Mouse (Mus musculus): ENCODE results near the gene Elovl7. TPM values are rescaled to one million over a fixed set of nuclear protein-coding genes. Genes with fewer than 3 reads are reported as not detected.

Elovl7 gene
- total RNA-seq, 1 experiment: 1.4 TPM

- H3K9me3 ChIP-seq (ENCODE audit: control insufficient read depth, insufficient read depth, low read depth, low read length): no peaks in the 10 kb centered on the region
- H3K27ac ChIP-seq (ENCODE audit: insufficient read depth, low read depth, low read length, poor library complexity, severe bottlenecking): no peak overlapping the region
- no peaks in the 10 kb centered on the region; a peak in 1 of 4 replicates for H3K4me1 ChIP-seq (ENCODE audit: control insufficient read depth in 2 of 2, insufficient read depth in 2 of 2, low read length in 2 of 2, poor library complexity in 1 of 2)
- no peak overlapping the region for H3K9ac ChIP-seq (ENCODE audit: insufficient read depth, low read depth, low read length, poor library complexity, severe bottlenecking)
- no peaks in the 10 kb centered on the region for H3K36me3 ChIP-seq (ENCODE audit: control insufficient read depth, insufficient read depth, low read length, poor library complexity, severe bottlenecking)
- DNase-seq (ENCODE audit: low read depth, low spot score): no peak
- in situ Hi-C loops (cut with MboI; ENCODE audit: low sequenced_read_pairs in 2 of 2, unreplicated experiment in 2 of 2): no loop called here
- no peak overlapping the region for H3K4me3 ChIP-seq (ENCODE audit: insufficient read depth in 1 of 2, low read depth in 1 of 2, low read length in 2 of 2, poor library complexity in 1 of 2, severe bottlenecking in 1 of 2)
- TF ChIP-seq HCFC1 (IDR thresholded peaks at IDR 0.05; ENCODE audit: borderline replicate concordance, insufficient read depth, low read length): no peak
Measured at GRCm38 (mm10) chr13:108272332-108272731, 58.1 kb downstream of the Elovl7 start.

GRCm38 (mm10) chr13:108273034-108273433, 58.8 kb downstream of the Elovl7 start:
- Histone ChIP-seq H3K27ac (ENCODE audit: insufficient read depth, low read depth, low read length, poor library complexity, severe bottlenecking) (no peak overlapping the region), H3K9ac (ENCODE audit: insufficient read depth, low read depth, low read length, poor library complexity, severe bottlenecking) (no peak overlapping the region)
- DNase-seq (ENCODE audit: low read depth, low spot score): no peak

GRCm38 (mm10) chr13:108273456-108273855, 59.3 kb downstream of the Elovl7 start:
- Histone ChIP-seq H3K9ac (ENCODE audit: insufficient read depth, low read depth, low read length, poor library complexity, severe bottlenecking) (no peak overlapping the region), H3K4me1 (ENCODE audit: control insufficient read depth in 2 of 2, insufficient read depth in 2 of 2, low read length in 2 of 2, poor library complexity in 1 of 2) (no peaks in the 10 kb centered on the region; a peak in 1 of 4 replicates), H3K4me3 (ENCODE audit: insufficient read depth in 1 of 2, low read depth in 1 of 2, low read length in 2 of 2, poor library complexity in 1 of 2, severe bottlenecking in 1 of 2) (no peak overlapping the region), H3K9me3 (ENCODE audit: control insufficient read depth, insufficient read depth, low read depth, low read length) (no peaks in the 10 kb centered on the region), H3K27ac (ENCODE audit: insufficient read depth, low read depth, low read length, poor library complexity, severe bottlenecking) (no peak overlapping the region), H3K36me3 (ENCODE audit: control insufficient read depth, insufficient read depth, low read length, poor library complexity, severe bottlenecking) (no peaks in the 10 kb centered on the region)
- no peak for DNase-seq (ENCODE audit: low read depth, low spot score)
- TF ChIP-seq ZNF384 (IDR thresholded peaks at IDR 0.05; ENCODE audit: low read depth, low read length): no peak
- no peak for TF ChIP-seq CHD2 (IDR thresholded peaks at IDR 0.05; ENCODE audit: low read depth, low read length)
- no peak for TF ChIP-seq MAFK (IDR thresholded peaks at IDR 0.05; ENCODE audit: insufficient read depth, low read depth, low read length)
- TF ChIP-seq HCFC1 (IDR thresholded peaks at IDR 0.05; ENCODE audit: borderline replicate concordance, insufficient read depth, low read length): no peak
- no peak for TF ChIP-seq ZC3H11A (IDR thresholded peaks at IDR 0.05; ENCODE audit: borderline replicate concordance, low read depth, low read length)
- in situ Hi-C loops (cut with MboI; ENCODE audit: low sequenced_read_pairs in 2 of 2, unreplicated experiment in 2 of 2): no loop called here

More at GRCm38 (mm10) chr13:108273034-108273433, 58.8 kb downstream of the Elovl7 start:
- no peak overlapping the region for H3K4me3 ChIP-seq (ENCODE audit: insufficient read depth in 1 of 2, low read depth in 1 of 2, low read length in 2 of 2, poor library complexity in 1 of 2, severe bottlenecking in 1 of 2)
- H3K4me1 ChIP-seq (ENCODE audit: control insufficient read depth in 2 of 2, insufficient read depth in 2 of 2, low read length in 2 of 2, poor library complexity in 1 of 2): no peaks in the 10 kb centered on the region; a peak in 1 of 4 replicates
- in situ Hi-C loops (cut with MboI; ENCODE audit: low sequenced_read_pairs in 2 of 2, unreplicated experiment in 2 of 2): no loop called here
- no peaks in the 10 kb centered on the region for H3K36me3 ChIP-seq (ENCODE audit: control insufficient read depth, insufficient read depth, low read length, poor library complexity, severe bottlenecking)
- TF ChIP-seq ZNF384 (IDR thresholded peaks at IDR 0.05; ENCODE audit: low read depth, low read length): no peak
- TF ChIP-seq MAFK (IDR thresholded peaks at IDR 0.05; ENCODE audit: insufficient read depth, low read depth, low read length): no peak
- no peak for TF ChIP-seq CHD2 (IDR thresholded peaks at IDR 0.05; ENCODE audit: low read depth, low read length)
- TF ChIP-seq HCFC1 (IDR thresholded peaks at IDR 0.05; ENCODE audit: borderline replicate concordance, insufficient read depth, low read length): no peak
- TF ChIP-seq ZC3H11A (IDR thresholded peaks at IDR 0.05; ENCODE audit: borderline replicate concordance, low read depth, low read length): no peak
- H3K9me3 ChIP-seq (ENCODE audit: control insufficient read depth, insufficient read depth, low read depth, low read length): no peaks in the 10 kb centered on the region

GRCm38 (mm10) chr13:108276561-108276960, 62.4 kb downstream of the Elovl7 start:
- Histone ChIP-seq H3K4me3 (ENCODE audit: insufficient read depth in 1 of 2, low read depth in 1 of 2, low read length in 2 of 2, poor library complexity in 1 of 2, severe bottlenecking in 1 of 2) (no peak overlapping the region), H3K36me3 (ENCODE audit: control insufficient read depth, insufficient read depth, low read length, poor library complexity, severe bottlenecking) (no peaks in the 10 kb centered on the region), H3K9ac (ENCODE audit: insufficient read depth, low read depth, low read length, poor library complexity, severe bottlenecking) (no peak overlapping the region), H3K4me1 (ENCODE audit: control insufficient read depth in 2 of 2, insufficient read depth in 2 of 2, low read length in 2 of 2, poor library complexity in 1 of 2) (peaks cover 0 to 2% of the 10 kb centered on the region in 2 experiments; a peak in 2 of 4 replicates), H3K27ac (ENCODE audit: insufficient read depth, low read depth, low read length, poor library complexity, severe bottlenecking) (no peak overlapping the region), H3K9me3 (ENCODE audit: control insufficient read depth, insufficient read depth, low read depth, low read length) (no peaks in the 10 kb centered on the region)
- TF ChIP-seq ZNF384 (IDR thresholded peaks at IDR 0.05; ENCODE audit: low read depth, low read length): no peak
- no peak for TF ChIP-seq HCFC1 (IDR thresholded peaks at IDR 0.05; ENCODE audit: borderline replicate concordance, insufficient read depth, low read length)
- no peak for TF ChIP-seq CHD2 (IDR thresholded peaks at IDR 0.05; ENCODE audit: low read depth, low read length)
- no peak for TF ChIP-seq MAFK (IDR thresholded peaks at IDR 0.05; ENCODE audit: insufficient read depth, low read depth, low read length)
- no peak for TF ChIP-seq ZC3H11A (IDR thresholded peaks at IDR 0.05; ENCODE audit: borderline replicate concordance, low read depth, low read length)
- no peak for DNase-seq (ENCODE audit: low read depth, low spot score)
- in situ Hi-C loops (cut with MboI; ENCODE audit: low sequenced_read_pairs in 2 of 2, unreplicated experiment in 2 of 2): no loop called here

GRCm38 (mm10) chr13:108277320-108277719, 63.1 kb downstream of the Elovl7 start:
- in situ Hi-C loops (cut with MboI; ENCODE audit: low sequenced_read_pairs in 2 of 2, unreplicated experiment in 2 of 2): no loop called here
- peaks cover 0 to 2% of the 10 kb centered on the region in 2 experiments; a peak in 2 of 4 replicates for H3K4me1 ChIP-seq (ENCODE audit: control insufficient read depth in 2 of 2, insufficient read depth in 2 of 2, low read length in 2 of 2, poor library complexity in 1 of 2)
- H3K9me3 ChIP-seq (ENCODE audit: control insufficient read depth, insufficient read depth, low read depth, low read length): no peaks in the 10 kb centered on the region
- no peak overlapping the region for H3K27ac ChIP-seq (ENCODE audit: insufficient read depth, low read depth, low read length, poor library complexity, severe bottlenecking)
- H3K9ac ChIP-seq (ENCODE audit: insufficient read depth, low read depth, low read length, poor library complexity, severe bottlenecking): no peak overlapping the region
- H3K4me3 ChIP-seq (ENCODE audit: insufficient read depth in 1 of 2, low read depth in 1 of 2, low read length in 2 of 2, poor library complexity in 1 of 2, severe bottlenecking in 1 of 2): no peak overlapping the region
- no peak for TF ChIP-seq MAFK (IDR thresholded peaks at IDR 0.05; ENCODE audit: insufficient read depth, low read depth, low read length)
- no peak for TF ChIP-seq ZC3H11A (IDR thresholded peaks at IDR 0.05; ENCODE audit: borderline replicate concordance, low read depth, low read length)
- TF ChIP-seq CHD2 (IDR thresholded peaks at IDR 0.05; ENCODE audit: low read depth, low read length): no peak
- no peak for TF ChIP-seq ZNF384 (IDR thresholded peaks at IDR 0.05; ENCODE audit: low read depth, low read length)
- no peak for TF ChIP-seq HCFC1 (IDR thresholded peaks at IDR 0.05; ENCODE audit: borderline replicate concordance, insufficient read depth, low read length)
- no peak for DNase-seq (ENCODE audit: low read depth, low spot score)
- H3K36me3 ChIP-seq (ENCODE audit: control insufficient read depth, insufficient read depth, low read length, poor library complexity, severe bottlenecking): no peaks in the 10 kb centered on the region
